Mouse (Mus musculus): Measurements from ENCODE around the gene Crtc3. TPM values are rescaled to one million over a fixed set of nuclear protein-coding genes. Genes with fewer than 3 reads are reported as not detected.

Gene Crtc3
- polyA plus RNA-seq, 2 experiments from 2014 or later: 17.1 to 21.3 TPM

GRCm38 (mm10) chr7:80548513-80549260 lies 140.0 kb downstream of the Crtc3 start:
- no peak for ATAC-seq

GRCm38 (mm10) chr7:80542139-80542831 lies 146.4 kb downstream of the Crtc3 start:
- ATAC-seq: no peak

GRCm38 (mm10) chr7:80539581-80539980 lies 149.1 kb downstream of the Crtc3 start:
- ATAC-seq: no peak

Other genes with a start within 250 kb of the Crtc3 start
- gene Blm, start 153.8 kb downstream of the Crtc3 start, polyA plus RNA-seq (2017; shearing (Covaris generic)): 1 to 10 TPM; 6.1 to 8.8 TPM
- 100 to 1,000 TPM; 187 to 284 TPM for gene Iqgap1, start 137.1 kb upstream of the Crtc3 start, polyA plus RNA-seq (2017; shearing (Covaris generic))
- gene Zscan2, start 172.0 kb upstream of the Crtc3 start, polyA plus RNA-seq (2017; shearing (Covaris generic)): 1 to 10 TPM; 3.8 to 4.2 TPM
- 10 to 100 TPM; 20.6 to 33.8 TPM for gene Wdr73, start 212.4 kb upstream of the Crtc3 start, polyA plus RNA-seq (2017; shearing (Covaris generic))
- gene Nmb, start 216.2 kb upstream of the Crtc3 start, polyA plus RNA-seq (2017; shearing (Covaris generic)): 10 to 100 TPM; 79.7 to 81.7 TPM

All from CD4-positive, CD25-positive, alpha-beta regulatory T cell, adult 4 months (primary cell).